Mouse (Mus musculus): ENCODE data around the gene Tmem150b. TPM values are rescaled to one million over a fixed set of nuclear protein-coding genes. Genes with fewer than 3 reads are reported as not detected.

Tmem150b gene
- total RNA-seq, 2 experiments from 2014 or later: not detected

DNA sequence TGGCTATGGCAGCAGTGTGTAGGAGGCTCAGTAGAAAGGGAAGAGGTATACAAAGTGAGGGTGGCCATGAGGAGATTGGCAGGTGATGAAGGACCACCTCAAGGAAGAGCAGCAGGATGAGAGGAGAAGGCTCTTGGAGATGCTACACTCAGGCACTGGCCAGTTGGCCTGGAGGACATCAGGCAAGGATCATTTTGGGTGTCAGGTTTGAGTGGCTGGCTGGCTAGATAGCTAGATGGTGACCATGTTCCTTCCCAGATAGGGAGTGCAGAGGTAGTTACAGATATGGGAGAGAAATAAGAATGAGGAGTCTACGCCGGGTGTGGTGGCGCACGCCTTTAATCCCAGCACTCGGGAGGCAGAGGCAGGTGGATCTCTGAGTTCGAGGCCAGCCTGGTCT, 19.8 kb upstream of the Tmem150b start:
- DNase-seq (ENCODE audit: extremely low spot score in 1 of 2, low spot score in 2 of 2): no peak
- intact Hi-C loops (cut with DNase I): no loop called here
- TF ChIP-seq CTCF (IDR thresholded peaks at IDR 0.05): no peak
- no peak overlapping the region for H3K27ac ChIP-seq
- no peak overlapping the region for H3K4me3 ChIP-seq

GRCm38 (mm10) chr7:4743354-4743753, 18.3 kb upstream of the Tmem150b start:
- no peak for TF ChIP-seq CTCF (IDR thresholded peaks at IDR 0.05)
- Histone ChIP-seq H3K4me3 (no peak overlapping the region), H3K27ac (no peak overlapping the region)
- DNase-seq (ENCODE audit: extremely low spot score in 1 of 2, low spot score in 2 of 2): no peak
- intact Hi-C loops (cut with DNase I): no loop called here

DNA sequence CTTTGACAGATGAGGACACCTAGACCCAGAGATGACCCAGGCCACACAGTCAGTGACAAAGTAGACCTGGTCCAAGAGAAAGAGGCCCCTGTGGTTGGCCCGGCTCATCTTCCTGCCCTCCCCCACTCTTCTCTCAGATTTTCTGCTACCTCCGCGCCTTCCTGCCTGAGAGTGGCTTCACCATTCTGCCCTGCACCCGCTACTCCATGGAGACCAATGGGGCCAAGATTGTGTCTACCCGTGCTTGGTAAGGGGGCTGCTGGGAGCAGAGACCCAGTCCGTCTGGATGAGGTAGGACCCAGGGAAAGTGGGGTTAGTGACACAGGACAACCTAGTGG, 17.4 kb upstream of the Tmem150b start:
- no peak for TF ChIP-seq CTCF (IDR thresholded peaks at IDR 0.05)
- no peak for DNase-seq (ENCODE audit: extremely low spot score in 1 of 2, low spot score in 2 of 2)
- no peak overlapping the region for H3K4me3 ChIP-seq
- intact Hi-C loops (cut with DNase I): no loop called here
- H3K27ac ChIP-seq: no peak overlapping the region

DNA sequence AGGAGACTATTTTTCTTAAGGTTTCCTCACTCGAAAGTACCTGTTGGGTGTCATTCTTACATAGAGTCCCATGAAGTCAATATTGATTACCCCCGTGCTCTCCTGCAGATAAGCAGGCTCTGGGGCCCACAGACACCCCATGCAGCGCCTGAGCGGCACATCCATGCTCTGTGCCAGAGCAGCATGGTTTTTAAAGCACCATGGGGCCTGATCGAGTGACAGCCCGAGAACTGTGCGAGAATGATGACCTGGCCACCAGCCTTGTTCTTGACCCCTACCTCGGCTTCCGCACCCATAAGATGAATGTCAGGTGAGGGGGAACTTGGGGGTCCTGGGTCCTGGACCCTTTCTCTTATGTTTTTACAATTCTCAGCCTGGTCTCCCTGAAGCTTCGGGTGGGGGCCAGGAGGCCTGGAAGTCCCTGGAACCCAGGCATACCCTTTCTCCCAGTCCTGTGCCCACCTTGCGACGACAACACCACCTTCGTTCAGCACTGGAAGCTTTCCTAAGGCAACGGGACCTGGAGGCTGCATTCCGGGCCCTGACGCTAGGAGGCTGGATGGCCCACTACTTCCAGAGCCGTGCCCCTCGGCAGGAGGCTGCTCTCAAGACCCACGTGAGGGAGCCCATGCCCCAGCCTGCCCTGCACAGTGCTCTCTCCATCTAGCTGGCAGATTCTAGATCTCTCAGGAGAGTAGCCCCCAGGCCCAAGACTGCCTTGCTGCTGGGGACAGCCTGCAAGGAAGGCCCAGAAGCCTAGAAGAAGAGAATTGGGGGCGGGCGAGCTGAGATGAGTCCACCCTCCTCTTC, 16.8 kb upstream of the Tmem150b start:
- H3K27ac ChIP-seq: peak overlapping the region; percentile 92
- intact Hi-C loops (cut with DNase I): loop anchor here (2.0 kb wide), 1 partner anchor 49 kb away; no protein-coding TSS in a partner anchor
- no peak for TF ChIP-seq CTCF (IDR thresholded peaks at IDR 0.05)
- peak overlapping the region; percentile 84 for H3K4me3 ChIP-seq
- DNase-seq (ENCODE audit: extremely low spot score in 1 of 2, low spot score in 2 of 2): no peak

- DNase-seq (ENCODE audit: extremely low spot score in 1 of 2, low spot score in 2 of 2): no peak
- TF ChIP-seq CTCF (IDR thresholded peaks at IDR 0.05): no peak
- intact Hi-C loops (cut with DNase I): loop anchor here (2.0 kb wide), 1 partner anchor 50 kb away; no protein-coding TSS in a partner anchor
- Histone ChIP-seq H3K4me3 (peak overlapping the region; percentile 84), H3K27ac (peak overlapping the region; percentile 92)
Measured at GRCm38 (mm10) chr7:4741151-4741550, 16.1 kb upstream of the Tmem150b start.

- intact Hi-C loops (cut with DNase I): loop anchor here (2.0 kb wide), 1 partner anchor 50 kb away; no protein-coding TSS in a partner anchor
Measured at GRCm38 (mm10) chr7:4740309-4740727, 15.3 kb upstream of the Tmem150b start.

DNA sequence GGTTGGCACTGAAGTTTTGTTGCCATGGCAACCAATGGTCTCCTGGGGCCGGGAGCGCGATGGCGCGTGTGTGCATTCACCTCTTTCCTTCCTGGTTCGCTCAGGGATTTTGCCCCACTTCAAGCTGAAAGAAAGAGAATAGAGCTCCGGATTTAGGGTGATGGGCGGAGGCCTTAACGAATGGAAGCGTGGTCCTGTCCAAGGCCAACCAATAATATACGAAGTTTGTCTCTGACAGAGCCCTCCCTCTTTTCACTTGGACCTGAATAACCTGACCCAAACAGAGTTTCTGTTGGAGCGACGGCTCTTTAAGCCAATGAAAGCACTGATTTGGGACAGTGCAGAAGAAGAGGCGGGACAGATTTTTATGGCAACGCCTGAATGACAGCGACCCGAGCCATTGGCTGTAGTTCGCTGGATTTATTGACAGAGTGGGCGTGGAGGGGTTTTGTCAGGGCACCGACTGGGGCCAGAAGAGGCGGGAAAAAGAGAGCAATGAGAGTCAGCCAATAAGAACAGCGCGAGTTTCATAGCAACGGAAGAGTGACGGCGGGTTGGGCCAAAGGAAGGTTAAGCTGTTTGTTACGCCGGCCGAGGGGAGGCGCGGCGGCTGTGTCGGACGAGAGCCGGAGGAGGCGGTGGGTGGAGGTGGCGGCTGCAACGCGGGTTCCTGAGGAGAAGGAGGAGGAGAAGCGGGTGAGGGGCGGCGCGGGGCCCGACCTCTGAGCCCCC, 14.7 kb upstream of the Tmem150b start, which contains the start of gene Kmt5c:
Kmt5c (plus strand) TSS at position 572 of the 732 bp plus-strand sequence.
- intact Hi-C loops (cut with DNase I): loop anchor here (2.0 kb wide), 1 partner anchor 51 kb away; no protein-coding TSS in a partner anchor

More at GRCm38 (mm10) chr7:4740309-4740727, 15.3 kb upstream of the Tmem150b start:
- H3K27ac ChIP-seq: peak overlapping the region; percentile 92
- TF ChIP-seq CTCF (IDR thresholded peaks at IDR 0.05): no peak
- H3K4me3 ChIP-seq: peak overlapping the region; percentile 84
- peak in 1 of 2 experiments; percentile 23 for DNase-seq (ENCODE audit: extremely low spot score in 1 of 2, low spot score in 2 of 2)

GRCm38 (mm10) chr7:4739041-4739543, 14.0 kb upstream of the Tmem150b start:
- no peak for DNase-seq (ENCODE audit: extremely low spot score in 1 of 2, low spot score in 2 of 2)
- peak overlapping the region; percentile 40 for H3K4me3 ChIP-seq
- no peak for TF ChIP-seq CTCF (IDR thresholded peaks at IDR 0.05)
- peak overlapping the region; percentile 72 for H3K27ac ChIP-seq
- intact Hi-C loops (cut with DNase I): no loop called here

More for the DNA sequence above, 14.7 kb upstream of the Tmem150b start, which contains the start of gene Kmt5c:
- peak within 1 kb of the TSS; percentile 84 for H3K4me3 ChIP-seq
- DNase-seq (ENCODE audit: extremely low spot score in 1 of 2, low spot score in 2 of 2): peak; percentile 96 to 99
- peak; percentile 37 for TF ChIP-seq CTCF (IDR thresholded peaks at IDR 0.05)
- peak within 1 kb of the TSS; percentile 92 for H3K27ac ChIP-seq

DNA sequence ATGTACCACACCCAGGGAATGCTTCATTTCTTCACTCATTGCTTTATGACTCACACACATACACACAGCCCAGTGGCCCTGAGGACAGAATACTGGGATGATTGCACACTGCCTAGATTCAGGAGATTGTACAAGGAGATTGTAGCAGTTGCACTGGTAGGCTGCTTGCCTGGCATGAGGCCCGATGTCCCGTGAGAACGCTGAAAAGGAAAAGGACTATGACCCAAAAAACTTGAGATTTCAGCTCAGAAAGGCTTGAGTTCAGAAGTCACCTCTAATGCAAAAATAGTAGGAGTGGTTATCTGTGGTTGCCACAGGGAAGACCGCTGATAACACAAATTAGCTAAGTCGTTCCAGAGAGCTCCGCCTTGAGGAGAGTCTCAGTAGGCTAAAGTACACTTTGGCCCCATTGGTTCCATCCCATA, 7.9 kb upstream of the Tmem150b start:
- Histone ChIP-seq H3K4me3 (no peak overlapping the region), H3K27ac (no peak overlapping the region)
- intact Hi-C loops (cut with DNase I): no loop called here
- no peak for TF ChIP-seq CTCF (IDR thresholded peaks at IDR 0.05)
- no peak for DNase-seq (ENCODE audit: extremely low spot score in 1 of 2, low spot score in 2 of 2)

- intact Hi-C loops (cut with DNase I): no loop called here
- H3K27ac ChIP-seq: no peak overlapping the region
- H3K4me3 ChIP-seq: no peak overlapping the region
- no peak for DNase-seq (ENCODE audit: extremely low spot score in 1 of 2, low spot score in 2 of 2)
- no peak for TF ChIP-seq CTCF (IDR thresholded peaks at IDR 0.05)
Measured at GRCm38 (mm10) chr7:4731090-4731489, 6.0 kb upstream of the Tmem150b start.

DNA sequence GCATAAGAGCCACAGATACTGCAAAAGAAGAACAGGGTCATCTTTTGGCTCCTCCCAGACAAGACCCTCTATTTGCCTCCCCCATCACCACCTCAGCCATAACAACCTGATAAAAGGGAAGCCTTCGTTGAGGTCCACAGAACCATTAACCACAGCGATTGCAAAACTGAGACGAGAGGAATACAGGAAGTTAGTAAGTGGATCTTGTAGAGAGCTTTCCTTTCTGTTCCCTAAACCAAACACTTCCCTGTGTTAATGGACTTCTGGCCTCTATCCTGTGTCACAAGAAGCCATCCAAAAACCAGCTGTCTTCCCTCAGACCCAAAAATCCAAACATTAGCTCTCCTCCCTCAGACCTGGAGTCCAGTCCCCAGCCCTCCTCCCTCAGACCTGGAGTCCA, 690 bp downstream of the Tmem150b start:
- no peak overlapping the region for H3K27ac ChIP-seq
- DNase-seq (ENCODE audit: extremely low spot score in 1 of 2, low spot score in 2 of 2): no peak
- TF ChIP-seq CTCF (IDR thresholded peaks at IDR 0.05): no peak
- intact Hi-C loops (cut with DNase I): loop anchor here (5.0 kb wide), 1 partner anchor 68 kb away; the partner anchor contains the start of gene Rpl28
- no peak overlapping the region for H3K4me3 ChIP-seq
